Mouse (Mus musculus) lung, adult 2 months (tissue): ENCODE results near the gene Pnma1.
A peak's percentile ranks its signal among the peaks of the same experiment; 100 is the strongest.

Source experiments
- CTCF ChIP-seq: fragments of 200-500 bp; IDR thresholded peaks from 2 replicates; pipeline ENCODE4 v1.5.1; 2011; ENCODE audit warnings: mild to moderate bottlenecking, low read length, control low read depth; ENCODE audit not compliant: insufficient read depth
- POLR2A ChIP-seq: fragments of 200-500 bp; IDR thresholded peaks from 2 replicates; pipeline ENCODE4 v1.6.1; 2011; ENCODE audit warnings: low read depth, mild to moderate bottlenecking, control low read depth, low read length, borderline replicate concordance; ENCODE audit errors: extremely low read depth

GRCm38 (mm10) chr12:84114153-84114994 is 33.9 kb downstream of the Pnma1 start, which contains the start of gene Dnal1:
- no peak for TF ChIP-seq CTCF
- TF ChIP-seq POLR2A = peak; percentile 23; the same call in 1 of the 2 replicates
